Mouse (Mus musculus) kidney, postnatal 4 days (tissue): ENCODE data around the gene Lsm14b.

Experiments
- DNase-seq, 2 experiments: peaks; one replicate each; pipeline ENCODE4 v3.0.0; 2021; ENCODE audit warnings: mixed read lengths in 2 of 2

Lsm14b gene

GRCm38 (mm10) chr2:180069770-180070480 is 45.1 kb downstream of the Lsm14b start:
- no peak for DNase-seq

- peak; percentile 95 to 97 for DNase-seq
These were observed 46.0 kb downstream of the Lsm14b start, which contains the start of gene Mtg2 for GRCm38 (mm10) chr2:180070481-180071453. TSS of gene Mtg2 (plus strand) at chr2:180070588.

GRCm38 (mm10) chr2:180071671-180072070 is 46.9 kb downstream of the Lsm14b start:
- no peak for DNase-seq

- no peak for DNase-seq
These were observed 48.1 kb downstream of the Lsm14b start for GRCm38 (mm10) chr2:180072886-180073285.

- no peak for DNase-seq
These were observed 52.8 kb downstream of the Lsm14b start for GRCm38 (mm10) chr2:180077622-180078021.

GRCm38 (mm10) chr2:180080680-180081079 is 55.9 kb downstream of the Lsm14b start:
- no peak for DNase-seq

- DNase-seq: no peak
These were observed 58.3 kb downstream of the Lsm14b start for GRCm38 (mm10) chr2:180083063-180083462.

GRCm38 (mm10) chr2:180084565-180084964 is 59.8 kb downstream of the Lsm14b start:
- DNase-seq: no peak
